Mouse (Mus musculus) megakaryocyte, embryonic 14.5 days (primary cell): Measurements from ENCODE around the gene Zbtb24.

Experiments
- FLI1 ChIP-seq: IDR thresholded peaks from 2 replicates; pipeline ENCODE4 v1.6.1; 2012; ENCODE audit warnings: low read length, inconsistent platforms, mixed read lengths
- GATA1 ChIP-seq: IDR thresholded peaks from 3 replicates; pipeline ENCODE4 v1.6.1; 2012; ENCODE audit warnings: mixed read lengths, low read length, inconsistent platforms, borderline replicate concordance

GRCm38 (mm10) chr10:41435141-41435540, 15.0 kb upstream of the Zbtb24 start:
- no peak for TF ChIP-seq GATA1
- no peak for TF ChIP-seq FLI1
